Mouse (Mus musculus) kidney, postnatal 14 days (tissue): ENCODE results near the gene Zfp740.
A peak's percentile ranks its signal among the peaks of the same experiment; 100 is the strongest.

Source experiments
- DNase-seq: peaks from one replicate; pipeline ENCODE4 v3.0.0; 2022; ENCODE audit warnings: mixed read lengths

The Zfp740 gene

DNA sequence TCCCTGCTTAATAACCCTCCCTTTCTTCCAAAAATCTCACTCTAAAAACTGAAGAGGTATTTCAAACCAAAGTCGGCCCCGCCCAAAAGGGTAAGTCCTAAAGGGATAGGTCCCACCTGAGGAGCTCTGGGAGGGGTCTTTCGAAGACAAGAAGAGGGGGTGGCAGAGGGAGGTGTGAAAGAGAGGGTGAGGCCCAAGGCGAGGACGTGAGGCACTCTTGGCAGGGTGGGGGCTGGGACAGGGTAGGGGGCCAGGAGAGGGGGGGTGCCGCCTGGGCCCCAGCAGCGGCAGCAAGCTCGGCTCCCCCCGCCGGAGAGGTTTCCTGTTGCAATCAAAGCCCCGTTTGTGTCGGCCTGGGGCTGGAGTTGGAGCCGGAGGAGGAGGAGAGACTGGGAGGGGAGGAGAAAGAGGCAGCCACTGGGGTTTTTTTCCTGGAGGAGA is 46.2 kb downstream of the Zfp740 start:
- peak; percentile 68 for DNase-seq

DNA sequence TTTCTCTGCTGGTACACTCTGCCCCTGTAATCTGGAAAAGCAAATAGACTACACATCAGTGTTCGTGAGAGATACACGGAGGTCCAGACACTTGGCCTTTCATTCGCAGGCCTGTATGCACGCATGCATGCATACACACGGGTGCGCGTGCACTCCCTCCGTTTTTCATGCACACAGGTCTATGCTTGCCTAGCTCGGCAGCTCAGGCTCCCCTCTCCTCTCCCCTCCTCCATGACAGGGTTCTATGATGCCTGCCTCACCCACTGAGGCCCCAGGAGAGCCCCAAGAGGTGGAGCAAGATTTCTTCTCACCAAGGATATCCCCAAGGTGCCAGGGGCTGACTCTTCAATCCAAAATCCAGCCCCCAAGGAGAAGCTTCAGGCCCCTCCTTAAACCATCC is 46.9 kb downstream of the Zfp740 start:
- no peak for DNase-seq

DNA sequence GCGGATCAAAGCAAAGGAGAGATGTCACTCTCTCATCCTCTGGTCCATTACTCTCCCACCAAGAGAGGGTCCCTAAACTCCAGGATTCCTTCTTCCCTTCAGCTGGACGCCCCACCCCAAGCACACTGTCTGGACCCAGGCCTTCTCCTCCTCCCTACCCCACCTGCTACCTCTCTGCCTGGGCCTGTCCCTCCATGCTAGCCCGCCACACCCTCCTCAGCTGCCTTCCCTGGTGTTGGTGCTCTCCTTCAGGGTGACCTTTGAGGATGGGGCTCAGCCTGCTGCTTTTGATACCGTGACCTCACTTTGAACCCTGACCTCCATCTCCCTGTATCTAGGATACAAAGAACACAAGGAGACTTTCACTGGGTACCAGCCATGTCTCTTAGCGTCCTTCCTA is 47.5 kb downstream of the Zfp740 start:
- no peak for DNase-seq

DNA sequence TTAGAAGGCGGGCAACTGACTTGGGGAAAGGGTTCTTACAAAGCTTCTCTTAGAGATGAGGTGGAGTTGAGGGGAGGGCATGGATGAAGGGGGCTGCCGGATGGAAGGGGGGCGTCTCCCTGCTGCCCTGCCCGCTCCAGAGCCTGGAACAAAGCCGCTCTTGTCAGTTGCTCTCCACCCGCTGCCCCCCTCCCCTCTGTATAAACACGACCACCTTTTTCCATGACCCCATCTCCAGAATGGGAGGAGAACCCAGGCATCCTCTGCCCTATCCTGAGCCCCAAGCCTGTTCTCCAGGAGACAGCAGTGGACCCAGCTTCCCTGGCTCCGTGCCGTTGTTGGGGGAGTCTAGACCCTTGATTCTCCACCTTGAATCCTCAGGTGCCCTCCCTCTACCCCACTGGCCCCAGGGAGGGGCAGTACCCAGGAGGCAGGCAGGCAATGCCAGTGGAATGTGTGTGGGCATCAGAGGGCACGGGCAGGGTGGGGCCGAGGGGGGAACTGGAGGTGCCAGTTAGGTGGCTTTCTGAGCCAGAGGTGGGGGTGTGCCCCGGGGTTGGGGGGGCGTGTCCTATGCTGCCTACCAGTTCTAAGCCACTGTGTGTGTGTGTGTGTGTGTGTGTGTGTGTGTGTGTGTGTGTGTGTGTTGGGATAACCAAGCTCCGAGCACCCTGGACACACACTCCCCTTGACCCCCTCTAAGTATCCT is 52.7 kb downstream of the Zfp740 start:
- peak; percentile 76 for DNase-seq

DNA sequence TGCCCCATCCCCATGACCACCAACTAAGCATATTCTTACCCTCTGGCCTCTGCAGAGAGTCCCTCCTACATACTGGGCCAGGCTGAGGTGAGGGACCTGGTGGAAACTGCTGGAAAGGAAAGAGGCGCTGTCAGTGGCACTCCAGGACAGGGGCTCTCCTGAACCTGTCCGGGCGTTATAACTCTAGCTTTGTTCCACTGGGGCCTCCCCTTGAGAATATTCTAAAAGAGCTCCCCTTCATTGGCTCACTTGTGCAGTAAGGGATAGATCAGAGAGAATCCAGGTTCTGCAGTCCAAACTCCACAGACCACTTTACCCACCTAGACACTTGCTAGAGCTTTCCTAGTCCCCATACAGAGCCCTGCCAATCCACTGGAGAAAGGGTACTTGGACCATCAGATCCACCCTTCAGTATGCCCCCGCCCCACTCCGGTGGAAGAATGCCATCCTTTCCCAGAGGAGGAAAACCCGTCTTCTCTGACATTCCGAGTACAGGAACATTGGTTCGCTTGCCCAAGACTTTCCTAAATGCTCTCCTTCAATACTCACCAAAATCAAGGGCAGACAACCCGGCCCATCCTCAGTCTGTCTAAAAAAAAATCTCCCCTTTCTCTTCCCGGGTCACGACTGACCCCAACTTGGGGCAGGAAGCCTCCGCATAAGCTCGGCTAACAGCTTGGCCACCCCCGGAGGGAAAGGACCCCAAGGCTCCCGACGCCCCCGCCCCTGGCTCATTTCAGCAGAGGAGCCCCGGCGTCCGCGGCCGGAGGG is 53.6 kb downstream of the Zfp740 start:
- DNase-seq: no peak

DNA sequence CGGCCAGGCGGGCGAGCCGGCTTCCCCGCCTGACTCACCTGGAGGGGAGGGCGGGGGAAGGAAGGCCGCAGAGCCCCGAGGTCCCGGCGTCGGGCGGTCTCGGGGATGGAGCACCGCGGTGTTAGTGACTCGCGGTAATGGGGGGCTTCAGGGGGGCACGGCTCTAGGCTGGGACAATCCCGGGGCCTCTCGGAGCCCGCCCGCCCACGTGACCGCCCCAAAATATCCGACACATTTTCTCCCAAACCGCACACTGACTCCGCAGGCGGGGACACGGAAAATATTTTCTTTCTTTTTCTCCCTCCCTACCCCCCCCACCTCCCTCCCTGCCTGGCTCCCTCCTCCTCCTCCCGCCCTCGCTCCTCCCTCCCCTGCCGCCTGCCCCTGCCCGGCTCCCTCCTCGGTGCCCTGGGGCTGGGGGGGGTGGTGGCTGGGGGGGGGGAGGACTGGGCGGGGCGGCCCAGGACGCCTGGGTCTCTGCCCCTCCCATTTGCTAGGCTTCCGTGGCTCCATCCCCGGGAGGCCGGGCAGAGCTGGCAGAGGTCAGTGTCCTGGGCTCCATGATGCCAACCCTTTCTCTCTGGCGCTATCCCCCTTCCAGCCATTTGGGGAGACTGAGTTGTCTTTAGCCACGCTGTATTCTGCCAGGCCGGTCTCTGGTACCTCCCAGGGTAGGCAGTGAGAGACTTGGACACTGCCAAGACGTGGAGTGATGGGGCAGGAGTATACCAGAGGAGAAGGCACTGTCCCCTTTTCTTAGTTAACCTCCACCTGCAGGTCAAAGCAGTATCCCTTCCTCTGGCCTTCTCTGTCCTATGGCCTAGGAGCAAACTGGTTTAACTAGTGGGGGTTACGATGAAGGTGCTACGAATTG is 54.4 kb downstream of the Zfp740 start, which contains the start of gene Rarg:
Rarg (minus strand) TSS at position 316 of the 874 bp plus-strand sequence.
- DNase-seq: peak; percentile 69

DNA sequence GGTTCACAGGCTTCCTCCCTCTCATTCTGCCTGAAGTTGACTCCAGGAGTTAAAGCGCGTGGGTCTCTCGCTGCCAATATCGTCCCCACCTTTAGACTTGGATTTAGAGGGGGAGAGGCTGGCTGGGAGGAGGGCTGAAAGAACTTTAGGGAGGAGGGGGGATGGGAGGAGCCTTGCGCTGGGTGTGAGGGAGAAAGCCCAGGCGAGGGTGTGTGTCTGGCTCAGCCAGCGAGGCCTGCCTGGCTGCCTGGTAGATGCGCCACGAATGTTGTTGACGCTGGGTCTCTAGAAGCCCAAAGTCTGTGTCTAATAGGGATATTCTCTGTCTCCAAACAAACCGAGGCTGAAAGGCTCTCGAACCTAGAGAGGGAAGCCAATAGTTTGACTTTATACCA is 55.0 kb downstream of the Zfp740 start:
- DNase-seq: peak; percentile 64

DNA sequence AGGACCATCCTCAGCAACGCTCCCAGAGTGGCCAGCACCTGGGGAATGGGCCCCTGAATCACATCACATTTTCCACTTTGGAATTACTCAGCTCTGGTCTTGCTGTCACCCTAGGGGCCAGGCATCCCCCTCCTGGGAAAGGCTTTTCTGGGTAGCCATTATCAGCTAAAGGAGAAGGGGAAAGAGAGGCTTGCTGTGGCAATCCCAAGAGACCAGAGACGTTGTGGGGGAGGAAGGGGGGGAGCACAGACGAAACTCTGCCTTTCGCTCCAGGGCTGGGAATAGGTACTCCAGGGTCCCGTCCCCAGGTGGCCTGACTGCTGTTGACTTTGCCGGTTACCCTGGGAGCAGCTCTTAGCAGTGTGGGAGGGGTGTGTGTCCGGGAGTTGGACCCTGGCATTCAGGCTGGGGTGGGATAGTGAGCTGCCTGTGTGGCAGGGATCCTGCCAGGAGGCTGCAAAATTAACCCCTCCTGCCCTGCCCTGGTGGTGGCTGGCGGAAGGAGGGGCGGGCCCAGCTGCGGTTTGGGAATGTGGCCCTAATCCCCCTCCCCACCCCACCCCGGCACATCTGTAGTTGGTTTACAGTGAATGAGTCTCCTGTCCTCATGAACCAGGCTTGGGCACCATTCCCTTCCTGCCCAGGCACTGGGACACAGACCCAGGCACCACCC is 55.7 kb downstream of the Zfp740 start:
- no peak for DNase-seq

DNA sequence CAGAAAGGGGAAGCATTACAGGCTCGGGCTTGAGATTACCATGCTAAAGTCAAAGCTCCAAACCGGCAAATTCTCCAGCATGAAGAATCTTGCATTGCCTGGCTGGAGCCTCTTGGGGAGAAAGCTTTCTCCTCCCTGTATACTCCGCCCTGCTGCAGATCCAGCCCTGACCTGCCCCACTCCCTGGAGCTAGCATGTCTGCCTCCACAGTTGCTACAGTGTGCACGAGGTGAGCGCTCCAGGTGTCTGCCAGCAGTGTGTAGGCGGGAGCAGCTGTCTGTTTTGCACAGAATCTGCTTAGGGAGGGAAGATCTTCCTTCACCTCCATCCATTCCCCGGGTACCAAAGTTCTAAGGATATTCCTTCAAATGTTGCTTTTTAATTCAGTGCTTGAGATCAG is 59.5 kb downstream of the Zfp740 start:
- DNase-seq: no peak

DNA sequence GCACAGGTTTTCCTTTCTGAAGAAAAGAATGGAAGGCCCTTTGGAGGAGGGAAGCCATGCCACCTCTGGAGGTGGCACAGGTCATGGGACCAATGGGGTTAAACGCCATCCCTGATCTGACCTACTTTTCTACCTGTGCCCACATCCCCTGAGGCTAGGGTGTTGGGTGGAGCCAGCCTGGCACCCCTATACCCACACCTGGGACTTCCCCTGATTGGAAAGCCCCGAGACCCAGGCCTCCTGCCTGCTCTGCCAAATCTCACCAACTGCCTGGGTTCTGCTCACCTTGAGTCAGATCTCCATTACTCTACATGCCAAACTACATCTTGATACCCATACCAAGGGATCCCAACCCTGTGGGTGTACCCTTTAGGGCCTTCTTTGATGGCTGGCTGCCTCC is 60.0 kb downstream of the Zfp740 start:
- DNase-seq: no peak
